Mouse (Mus musculus): ENCODE measurements around the gene Stard3.
A peak's percentile ranks its signal among the peaks of the same experiment; 100 is the strongest.

The Stard3 gene

DNA sequence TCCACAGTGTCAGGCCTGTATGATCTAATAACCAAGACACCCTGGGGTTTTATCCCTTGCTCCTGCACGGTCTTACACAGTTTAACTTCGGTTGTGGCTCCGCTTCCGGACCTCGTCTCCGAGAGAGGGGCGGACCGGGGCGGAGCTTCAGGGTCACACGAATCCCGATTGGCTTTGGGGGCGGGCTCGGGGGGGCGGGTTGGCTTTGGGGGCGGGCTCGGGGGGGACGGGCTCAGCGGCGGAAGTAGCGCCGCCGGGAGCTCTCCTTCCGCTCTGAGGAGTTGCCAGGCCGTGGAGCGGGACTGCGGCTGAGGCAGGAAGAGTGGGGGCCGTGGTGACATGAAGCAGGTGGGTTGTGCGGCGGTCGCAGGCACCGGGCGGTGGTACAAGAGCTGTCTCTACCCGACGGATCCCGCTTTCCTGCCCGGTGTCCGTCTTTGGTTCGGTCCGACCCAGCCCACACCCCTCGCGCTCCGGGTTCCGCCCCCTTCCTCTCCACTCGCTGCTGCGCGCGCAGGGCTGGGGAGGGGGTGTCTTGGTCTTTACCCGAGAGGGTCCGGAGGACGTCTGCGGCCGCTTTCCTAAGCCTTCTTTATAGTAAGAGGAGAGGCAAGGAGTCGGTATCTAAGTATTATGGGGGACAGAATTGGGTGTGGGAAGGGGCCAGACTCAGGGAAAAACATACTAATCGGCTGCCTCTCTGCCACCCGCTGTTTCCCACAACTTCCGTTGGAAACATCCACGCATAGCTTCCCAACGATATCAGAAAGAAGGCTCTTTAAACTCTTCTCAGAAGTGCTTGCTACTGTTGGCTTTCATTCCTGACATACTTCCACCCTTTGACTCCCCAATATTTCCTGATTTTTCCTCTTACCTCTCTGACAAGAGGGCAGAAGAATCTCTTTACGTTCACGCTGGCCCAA lies at the start of gene Stard3:
Gene Stard3 (plus strand): TSS at position 208 of the 923 bp plus-strand sequence.
- peak; percentile 90 for DNase-seq

DNA sequence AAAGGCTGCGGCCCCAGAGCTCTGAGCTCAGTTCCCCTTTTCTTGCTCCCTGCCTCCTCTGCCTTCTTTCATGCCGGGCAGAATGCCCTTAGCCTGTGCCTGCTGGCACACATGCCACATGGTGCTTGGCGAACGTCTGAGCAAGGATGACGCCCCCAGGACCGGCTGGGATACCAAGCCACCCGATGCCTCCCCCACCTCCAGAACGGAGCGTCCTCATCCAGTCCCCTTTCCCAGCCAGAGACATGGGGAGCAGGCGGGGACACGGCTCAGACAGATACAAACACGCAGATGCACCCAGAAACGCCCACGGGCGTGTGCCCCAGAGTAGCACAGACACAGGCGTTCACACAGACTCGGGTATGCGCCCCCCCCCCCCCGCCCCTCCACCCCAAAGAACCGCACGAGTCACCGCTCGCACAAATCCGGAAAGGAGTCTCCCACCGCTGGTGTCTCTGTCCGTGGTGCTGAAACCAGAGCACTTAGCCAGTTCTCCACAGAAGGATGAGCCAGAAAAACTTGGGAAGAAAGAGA lies 44.3 kb upstream of the Stard3 start:
- peak; percentile 83 for DNase-seq

DNA sequence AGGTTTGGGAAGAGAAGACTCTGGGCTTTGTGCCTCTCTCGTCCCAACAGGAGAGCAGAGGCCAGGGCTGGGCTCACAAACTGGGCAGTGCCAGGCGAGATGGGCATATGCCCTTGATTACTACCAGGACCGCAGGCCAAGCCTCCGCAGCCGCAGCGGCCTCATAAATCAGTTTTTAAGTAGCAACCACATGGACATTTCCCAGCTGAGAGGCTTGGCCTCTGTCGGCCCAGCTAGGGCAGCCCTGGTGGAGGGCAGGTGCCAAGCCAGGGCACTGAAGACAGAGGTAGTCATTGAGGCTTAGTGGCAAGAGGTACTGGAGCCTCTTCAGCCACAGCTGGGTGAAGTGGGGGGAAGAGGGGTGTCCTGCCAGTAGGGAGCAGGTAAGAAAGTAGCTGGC lies 40.7 kb upstream of the Stard3 start:
- DNase-seq, result no peak

DNA sequence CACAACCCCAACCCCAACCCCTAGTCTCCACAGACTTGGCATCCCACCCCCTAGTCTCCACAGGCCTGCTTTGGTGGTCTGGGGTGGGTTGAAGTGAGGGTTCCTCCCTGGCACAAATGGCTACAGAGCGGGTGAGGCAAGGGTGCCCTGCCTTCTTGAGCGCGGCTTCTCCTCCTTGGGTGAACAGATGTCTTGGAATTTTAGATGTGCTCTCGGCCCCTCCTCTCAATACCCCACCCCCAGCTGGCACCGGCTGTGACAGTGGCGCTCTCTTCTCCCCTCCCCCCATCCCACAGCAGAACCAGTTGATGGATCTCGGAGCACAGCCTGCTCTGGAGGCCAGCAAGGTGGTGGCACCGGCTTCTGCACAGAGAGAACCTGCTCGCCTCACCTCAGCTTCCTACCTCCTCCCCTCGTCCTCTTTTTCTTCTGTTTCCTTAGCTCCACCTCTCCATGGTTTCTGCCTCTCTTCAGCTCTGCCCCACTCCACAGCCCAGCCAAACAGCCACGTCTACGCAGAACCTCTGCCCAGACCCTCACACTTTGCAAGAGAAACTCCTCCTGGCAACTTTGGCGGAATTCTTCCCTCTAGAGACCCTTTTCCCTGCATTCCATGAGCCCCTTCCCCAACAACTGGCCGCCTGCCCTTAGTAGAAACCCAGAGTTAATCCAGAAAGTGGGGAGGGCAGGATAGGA lies 39.6 kb upstream of the Stard3 start:
- no peak for DNase-seq

GRCm38 (mm10) chr11:98319120-98319519 lies 39.0 kb upstream of the Stard3 start:
- DNase-seq, result no peak

- no peak for DNase-seq
These were observed 38.6 kb upstream of the Stard3 start for GRCm38 (mm10) chr11:98319544-98319943.

- no peak for DNase-seq
These were observed 38.2 kb upstream of the Stard3 start for GRCm38 (mm10) chr11:98319944-98320343.

GRCm38 (mm10) chr11:98320381-98320780 lies 37.8 kb upstream of the Stard3 start:
- no peak for DNase-seq

- no peak for DNase-seq
These were observed 37.1 kb upstream of the Stard3 start for GRCm38 (mm10) chr11:98320806-98321676.

GRCm38 (mm10) chr11:98321677-98322003 lies 36.5 kb upstream of the Stard3 start:
- no peak for DNase-seq

DNA sequence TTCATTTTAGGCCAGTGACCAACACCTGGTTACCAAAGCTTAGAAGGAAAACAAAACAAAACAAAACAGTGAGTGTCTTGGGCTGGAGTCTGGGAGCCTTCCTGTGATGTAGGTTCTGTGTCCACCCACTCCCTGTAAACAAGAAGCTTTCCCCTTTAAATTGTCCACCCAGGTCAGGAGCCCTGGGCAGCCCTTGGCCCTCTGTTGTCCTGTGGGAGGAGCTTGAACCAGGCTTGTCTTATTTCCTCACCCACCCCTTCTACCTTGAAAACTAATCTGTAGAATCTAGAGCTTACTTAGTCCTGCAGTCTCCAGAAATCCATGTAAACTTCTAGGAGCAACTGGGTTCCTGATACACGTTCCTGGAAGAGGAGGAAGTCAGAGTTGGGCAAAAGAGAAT lies 36.0 kb upstream of the Stard3 start:
- no peak for DNase-seq

DNA sequence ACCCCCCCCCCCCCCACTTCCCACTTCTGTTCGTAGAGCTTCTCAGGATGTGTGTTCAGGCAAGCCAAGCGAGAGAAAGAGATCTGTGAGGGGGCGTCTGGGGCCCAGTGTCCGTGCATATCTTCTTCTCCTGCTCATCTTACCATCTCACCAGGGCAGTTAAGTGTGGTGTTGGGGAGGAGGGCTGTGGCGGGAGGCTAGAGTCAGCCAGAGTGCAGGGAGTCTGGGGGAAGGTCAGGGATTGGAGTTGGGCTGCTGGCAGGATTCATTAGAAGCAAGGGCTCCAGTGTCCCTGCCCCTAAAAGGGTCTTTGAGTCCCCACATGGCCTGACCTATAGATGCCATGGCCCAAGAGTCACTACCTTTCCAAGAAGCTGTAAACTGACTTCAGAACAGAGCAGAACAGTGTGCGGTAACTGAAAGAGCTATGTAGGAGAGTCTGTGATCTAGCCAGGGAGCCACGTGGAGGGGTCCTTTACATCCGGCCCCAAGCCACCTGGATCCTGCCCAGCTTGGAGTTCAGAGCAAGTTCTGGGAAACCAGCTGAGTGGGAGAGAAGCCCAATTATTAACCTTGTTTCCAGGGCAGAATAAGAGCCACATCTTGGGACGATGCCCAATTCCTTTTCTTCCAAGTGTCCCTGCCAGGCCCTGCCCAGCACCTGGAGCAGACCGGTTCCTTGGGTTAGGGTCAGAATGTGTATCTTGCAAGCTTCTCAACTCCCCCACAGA lies 34.9 kb upstream of the Stard3 start:
- no peak for DNase-seq

- no peak for DNase-seq
These were observed 34.2 kb upstream of the Stard3 start for GRCm38 (mm10) chr11:98323933-98324332.

GRCm38 (mm10) chr11:98325191-98325820 lies 32.9 kb upstream of the Stard3 start:
- DNase-seq, result no peak

DNA sequence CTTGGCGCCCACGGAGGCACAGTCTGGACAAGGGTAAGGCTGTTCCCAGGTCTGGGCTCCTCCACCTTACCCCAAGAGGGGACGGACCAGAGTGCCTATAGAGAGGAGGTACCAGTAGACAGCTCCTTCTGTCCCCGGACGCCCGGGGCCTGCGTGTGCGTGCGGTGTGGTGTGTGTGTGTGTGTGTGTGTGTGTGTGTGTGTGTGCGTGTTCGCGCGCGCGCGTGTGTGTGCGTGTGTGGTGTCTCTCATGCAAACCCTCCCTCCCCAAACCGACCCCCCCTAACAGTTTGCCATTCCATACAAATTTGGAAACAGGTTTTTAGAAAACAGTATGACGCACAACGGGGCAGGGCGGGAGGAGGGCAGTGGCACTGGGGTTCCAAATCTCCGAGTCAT lies 32.3 kb upstream of the Stard3 start:
- no peak for DNase-seq

DNA sequence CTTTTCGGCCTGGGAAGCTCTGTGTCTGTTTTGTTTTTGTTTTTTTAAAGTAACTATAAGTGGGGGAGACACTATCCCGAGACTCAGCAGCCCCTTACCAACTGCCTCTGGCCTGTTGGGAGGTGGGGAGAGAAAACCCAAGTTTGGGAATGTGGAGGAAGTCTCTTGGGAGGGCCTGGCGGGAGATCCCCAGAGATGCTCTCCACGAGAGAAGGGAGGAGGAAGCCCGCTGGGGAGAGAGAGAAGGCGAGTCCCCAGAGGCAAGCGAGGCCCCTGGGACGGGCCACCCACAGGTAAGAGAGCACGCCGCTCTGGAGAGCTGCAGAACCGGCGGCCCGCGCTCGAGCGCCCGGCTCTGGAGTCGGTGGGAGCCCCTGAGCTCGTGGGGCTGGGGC lies 31.4 kb upstream of the Stard3 start:
- DNase-seq, result no peak

DNA sequence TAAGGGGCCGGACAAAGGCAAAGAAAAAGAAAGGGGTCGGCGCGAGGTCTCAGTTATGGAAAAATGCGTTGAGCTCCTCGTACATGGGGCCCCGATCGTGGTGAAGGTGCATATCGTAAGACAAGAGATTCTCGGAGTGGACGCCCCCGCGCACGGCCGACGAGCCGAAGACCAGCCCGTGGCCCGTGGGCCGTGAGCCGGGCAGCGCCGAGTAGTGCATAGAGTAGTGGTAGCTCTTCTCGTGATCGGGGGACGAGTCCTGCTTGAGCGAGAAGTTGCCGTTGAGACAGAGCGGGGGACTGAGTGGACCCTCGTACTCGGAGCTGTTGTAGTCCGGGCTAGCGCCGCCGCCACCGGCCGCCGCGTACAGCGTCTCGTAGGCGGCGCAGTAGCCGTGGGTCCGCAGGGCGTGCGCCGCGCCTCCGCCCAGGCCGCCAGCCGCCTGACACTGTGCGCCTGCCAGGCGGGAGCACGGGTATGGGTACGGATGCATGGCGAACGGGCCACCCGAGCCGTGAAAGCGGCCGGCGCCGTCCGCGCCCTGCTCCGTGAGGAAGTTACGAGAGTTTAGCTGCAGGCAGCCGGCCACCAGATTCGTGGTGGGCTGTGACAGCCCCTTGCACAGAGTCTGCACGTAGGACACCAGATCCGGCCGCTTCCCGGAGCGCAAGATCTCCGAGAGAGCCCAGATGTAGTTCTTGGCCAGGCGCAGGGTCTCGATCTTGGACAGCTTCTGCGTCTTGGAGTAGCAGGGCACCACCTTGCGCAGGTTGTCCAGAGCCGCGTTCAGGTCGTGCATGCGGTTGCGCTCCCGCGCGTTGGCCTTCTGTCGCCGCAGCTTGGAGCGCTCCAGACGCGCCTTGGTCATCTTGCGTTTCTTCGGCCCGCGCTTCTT lies 30.8 kb upstream of the Stard3 start:
- no peak for DNase-seq

DNA sequence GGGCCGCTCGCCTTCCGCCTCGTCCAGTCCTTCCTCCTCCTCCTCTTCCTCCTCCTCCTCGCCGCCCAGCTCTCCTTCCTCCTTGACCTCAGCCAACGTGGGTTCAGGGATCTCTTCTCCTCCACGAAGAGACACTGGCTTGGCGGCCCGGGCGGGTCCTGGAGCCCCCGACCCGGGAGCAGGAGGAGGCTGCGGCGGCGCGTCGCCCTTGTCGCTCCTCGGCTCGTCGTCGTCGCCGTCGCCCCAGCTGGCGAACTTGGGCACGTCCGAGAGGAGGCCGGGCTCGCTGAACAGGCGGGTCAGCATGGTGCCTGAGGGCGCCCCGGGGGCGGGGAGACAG lies 30.2 kb upstream of the Stard3 start:
- DNase-seq, result no peak

DNA sequence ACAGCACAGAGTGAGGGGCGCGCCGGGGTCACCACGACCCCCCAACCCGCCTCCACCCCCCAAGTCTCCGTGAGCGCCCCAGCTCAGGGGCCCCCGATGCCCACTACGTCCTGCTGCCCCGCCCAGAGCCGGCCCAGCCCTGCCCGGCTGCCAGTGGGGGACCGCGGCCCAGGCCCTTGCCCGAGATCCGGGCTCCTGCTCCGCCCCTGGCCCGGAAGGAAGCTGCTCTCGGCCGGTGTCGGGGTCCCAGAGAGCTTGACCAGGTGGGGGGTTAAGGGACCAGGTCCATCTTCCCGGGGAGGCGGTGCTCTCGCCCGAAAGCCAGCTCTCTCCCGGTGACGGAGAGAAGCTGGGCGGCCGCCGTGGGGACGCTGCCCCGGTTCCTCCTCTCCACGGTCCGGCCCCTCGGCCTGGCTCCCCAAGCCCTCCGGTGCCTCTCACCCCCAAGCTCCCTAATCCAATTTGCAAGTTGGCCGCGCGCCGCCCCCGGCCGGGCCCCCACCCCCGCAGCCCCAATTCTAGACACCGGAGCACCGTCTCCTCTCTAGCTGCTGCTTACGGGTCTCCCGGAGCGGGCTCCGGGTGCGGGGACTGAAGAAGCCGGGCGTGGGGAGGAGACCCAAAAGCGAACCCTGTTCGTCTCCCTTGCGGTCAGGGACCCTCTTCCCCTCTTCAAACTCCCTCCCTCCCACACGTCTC lies 29.6 kb upstream of the Stard3 start:
- DNase-seq, result no peak

Data from right cerebral cortex, adult 18-20 months (tissue).